Mouse (Mus musculus) ES-E14 (cell line): ENCODE data around the gene Cyp2j9.

ENCODE experiments used
- CHD2 ChIP-seq: IDR thresholded peaks from 2 replicates; pipeline ENCODE4 v1.6.1; 2014; ENCODE audit warnings: mild to moderate bottlenecking, low read depth, low read length, inconsistent platforms
- MAFK ChIP-seq: IDR thresholded peaks from 2 replicates; pipeline ENCODE4 v1.6.1; 2014; ENCODE audit warnings: mild to moderate bottlenecking, low read depth, low read length, inconsistent platforms; ENCODE audit not compliant: insufficient read depth
- ZC3H11A ChIP-seq: IDR thresholded peaks from 2 replicates; pipeline ENCODE4 v1.6.1; 2012; ENCODE audit warnings: low read depth, mild to moderate bottlenecking, inconsistent platforms, low read length, borderline replicate concordance
- ZNF384 ChIP-seq: IDR thresholded peaks from 2 replicates; pipeline ENCODE4 v1.6.1; 2012; ENCODE audit warnings: low read depth, low read length, inconsistent platforms

- TF ChIP-seq ZC3H11A (no peak), ZNF384 (no peak), MAFK (no peak), CHD2 (no peak)
These were observed 9.8 kb downstream of the Cyp2j9 start for GRCm38 (mm10) chr4:96581425-96582088.
